Mouse (Mus musculus): ENCODE data around the gene Clcn7.
A peak's percentile ranks its signal among the peaks of the same experiment; 100 is the strongest.
"Not testable (repeated sequence)": the region's sequence is repeated elsewhere in the genome, so short reads cannot be mapped to it uniquely, and the experiment has no call there.

Gene Clcn7

GRCm38 (mm10) chr17:25133275-25133698 is at the start of gene Clcn7:
TSS of gene Clcn7 (plus strand) at chr17:25133391.
- peak; percentile 83 for DNase-seq (ENCODE audit: low read depth, low spot score)

- DNase-seq (ENCODE audit: low read depth, low spot score): no peak
Measured at GRCm38 (mm10) chr17:25083444-25083931, 49.7 kb upstream of the Clcn7 start, which contains the start of gene Tmem204. TSS of gene Tmem204 (minus strand) at chr17:25083591.

GRCm38 (mm10) chr17:25084835-25085385 is 48.3 kb upstream of the Clcn7 start:
- no peak for DNase-seq (ENCODE audit: low read depth, low spot score)

DNA sequence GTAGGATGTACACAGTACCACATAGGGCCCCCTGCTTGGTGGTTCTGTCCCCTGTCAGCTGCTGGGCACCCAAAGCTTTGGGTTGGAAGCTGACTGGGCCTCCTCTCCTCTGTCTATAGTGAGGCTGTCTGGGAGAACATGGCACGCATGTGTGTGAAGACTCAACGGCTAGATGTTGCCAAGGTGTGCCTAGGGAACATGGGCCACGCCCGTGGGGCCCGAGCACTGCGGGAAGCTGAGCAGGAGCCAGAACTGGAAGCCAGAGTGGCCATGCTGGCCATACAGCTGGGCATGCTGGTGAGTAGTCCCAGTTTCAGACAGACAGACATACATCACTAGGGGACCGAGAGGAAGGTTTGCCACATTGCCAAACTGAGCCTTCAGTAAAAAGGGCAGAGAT is 46.5 kb upstream of the Clcn7 start:
- DNase-seq (ENCODE audit: low read depth, low spot score): no peak

DNA sequence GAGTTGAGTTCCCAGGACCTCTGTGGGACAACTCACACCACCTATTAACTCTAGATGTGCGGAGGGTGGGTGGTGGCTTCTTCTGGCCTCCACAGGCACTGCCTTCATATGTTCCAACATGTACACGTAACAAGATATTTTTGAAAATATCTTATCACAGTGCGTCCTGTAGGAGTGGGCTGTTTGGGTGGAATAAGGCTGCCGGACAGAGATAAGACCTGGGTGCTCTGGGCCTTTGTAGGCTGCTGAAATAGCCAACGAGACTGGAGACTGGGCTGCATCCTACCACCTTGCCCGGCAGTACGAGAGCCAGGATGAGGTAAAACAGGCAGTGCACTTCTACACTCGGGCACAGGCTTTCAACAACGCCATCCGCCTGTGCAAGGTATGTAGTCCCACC is 44.0 kb upstream of the Clcn7 start:
- DNase-seq (ENCODE audit: low read depth, low spot score): no peak

DNA sequence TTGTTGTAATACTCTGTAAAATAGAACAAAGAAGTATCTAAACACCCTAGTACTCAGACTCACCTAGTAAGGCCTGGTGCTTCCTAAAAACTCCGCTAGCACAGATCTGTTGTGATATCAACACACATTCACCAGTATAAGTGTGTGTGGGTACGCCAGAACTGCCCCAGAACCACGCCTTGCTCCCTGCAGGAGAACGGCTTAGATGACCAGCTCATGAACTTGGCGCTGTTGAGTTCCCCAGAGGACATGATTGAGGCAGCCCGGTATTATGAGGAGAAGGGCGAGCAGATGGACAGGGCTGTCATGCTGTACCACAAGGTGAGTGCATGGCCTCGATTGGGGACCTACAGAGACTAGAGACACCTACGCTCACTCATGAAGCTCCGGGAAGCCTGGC is 42.7 kb upstream of the Clcn7 start:
- no peak for DNase-seq (ENCODE audit: low read depth, low spot score)

DNA sequence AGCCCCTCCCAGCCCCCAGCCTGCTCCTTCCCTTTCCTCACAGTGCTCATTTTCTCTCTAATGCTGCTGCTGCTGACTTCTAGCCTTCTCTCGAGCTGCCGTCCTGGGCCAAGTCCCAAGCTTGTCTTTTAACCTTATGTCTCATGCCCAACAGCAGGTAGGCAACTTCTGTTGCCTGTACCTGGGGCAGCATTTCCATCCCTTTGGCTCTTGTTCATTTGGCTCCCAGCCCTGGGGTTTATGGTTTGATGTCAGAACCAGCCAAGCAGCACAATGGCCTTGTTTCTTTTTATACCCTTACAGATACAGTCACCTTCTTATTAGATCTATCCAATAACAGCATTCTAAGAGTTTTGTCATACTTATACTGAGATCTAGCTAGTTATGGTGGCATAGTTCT is 37.0 kb upstream of the Clcn7 start:
- DNase-seq (ENCODE audit: low read depth, low spot score): no peak

GRCm38 (mm10) chr17:25100052-25100451 is 33.1 kb upstream of the Clcn7 start:
- no peak for DNase-seq (ENCODE audit: low read depth, low spot score)

DNA sequence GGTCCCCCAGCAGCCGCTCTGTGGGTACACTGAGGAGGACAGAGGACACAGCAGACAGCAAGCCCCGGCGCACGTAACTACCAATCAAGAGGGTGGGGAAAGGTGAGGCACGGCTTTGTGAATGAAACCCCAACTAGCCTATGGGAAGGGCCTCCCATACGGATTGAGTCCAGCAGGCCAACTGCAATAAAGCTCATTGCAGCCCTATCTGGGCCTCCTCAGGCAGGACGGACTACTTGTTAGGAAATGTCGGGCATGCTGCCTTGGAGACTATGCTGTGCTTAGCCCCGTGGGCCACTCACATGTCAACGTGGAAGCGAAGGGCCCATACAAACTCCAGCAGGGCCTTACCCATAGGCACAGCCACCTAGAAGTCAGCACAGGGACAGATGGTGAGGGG is 31.9 kb upstream of the Clcn7 start:
- DNase-seq (ENCODE audit: low read depth, low spot score): no peak

DNA sequence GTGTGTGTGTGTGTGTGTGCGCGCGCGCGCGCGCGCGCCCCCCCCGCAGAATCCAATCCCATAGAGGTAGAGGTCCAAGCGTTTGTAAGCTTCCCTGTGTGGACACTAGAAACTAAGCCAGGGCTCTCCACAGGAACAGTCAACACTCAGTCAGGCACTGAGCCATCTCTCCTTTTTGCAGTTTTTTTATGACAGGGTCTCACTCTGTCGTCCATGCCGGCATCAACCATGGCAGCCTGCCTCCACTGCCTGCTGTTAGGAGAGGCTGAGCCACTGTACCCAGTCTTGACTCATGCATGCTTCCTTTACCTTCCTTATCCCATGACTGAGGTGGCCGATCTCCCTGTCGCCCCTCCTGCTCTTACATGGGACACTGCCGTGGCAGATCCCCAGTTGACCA is 25.4 kb upstream of the Clcn7 start:
- no peak for DNase-seq (ENCODE audit: low read depth, low spot score)

DNA sequence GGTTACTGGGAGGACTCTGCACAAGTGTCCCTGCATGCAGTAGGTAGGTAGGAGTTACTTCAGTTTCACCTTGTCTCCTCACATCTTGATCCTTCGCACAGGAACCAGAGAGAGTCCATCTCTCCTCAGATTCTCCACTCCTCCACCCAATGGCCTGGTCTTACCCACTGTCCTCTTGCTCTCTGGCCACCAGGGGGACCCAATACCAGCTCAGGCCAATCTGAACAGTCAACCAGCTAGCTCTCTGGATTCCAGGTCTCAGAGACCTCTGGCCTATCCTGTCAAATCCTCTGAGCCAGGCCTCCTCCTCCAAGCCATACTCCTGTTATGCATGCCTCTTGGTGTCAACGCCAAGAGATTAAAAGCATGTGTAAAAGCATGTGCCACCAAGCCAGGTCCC is 23.6 kb upstream of the Clcn7 start:
- DNase-seq (ENCODE audit: low read depth, low spot score): no peak

DNA sequence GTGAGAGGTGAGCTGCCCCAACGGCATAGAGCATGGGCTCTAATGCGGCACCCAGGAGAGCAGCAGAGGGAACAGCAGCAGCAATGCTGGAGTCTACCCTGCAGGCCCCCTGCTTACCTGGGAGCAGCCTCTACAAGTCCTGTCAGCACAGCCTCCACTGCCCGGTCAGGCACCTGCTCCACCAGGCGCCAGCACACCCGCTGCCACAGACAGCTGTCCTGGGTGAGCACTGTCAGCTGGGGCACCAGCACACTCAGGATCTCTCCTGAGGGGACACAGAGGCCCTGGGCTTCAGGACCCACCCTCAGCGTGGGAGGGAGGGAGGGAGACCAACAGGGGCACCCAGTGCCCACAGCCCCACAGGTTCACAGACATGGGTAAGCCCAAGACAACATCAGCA is 22.6 kb upstream of the Clcn7 start:
- no peak for DNase-seq (ENCODE audit: low read depth, low spot score)

- DNase-seq (ENCODE audit: low read depth, low spot score): no peak
Measured at GRCm38 (mm10) chr17:25111220-25111619, 22.0 kb upstream of the Clcn7 start.

GRCm38 (mm10) chr17:25111739-25112422 is 21.3 kb upstream of the Clcn7 start:
- DNase-seq (ENCODE audit: low read depth, low spot score): peak; percentile 68

DNA sequence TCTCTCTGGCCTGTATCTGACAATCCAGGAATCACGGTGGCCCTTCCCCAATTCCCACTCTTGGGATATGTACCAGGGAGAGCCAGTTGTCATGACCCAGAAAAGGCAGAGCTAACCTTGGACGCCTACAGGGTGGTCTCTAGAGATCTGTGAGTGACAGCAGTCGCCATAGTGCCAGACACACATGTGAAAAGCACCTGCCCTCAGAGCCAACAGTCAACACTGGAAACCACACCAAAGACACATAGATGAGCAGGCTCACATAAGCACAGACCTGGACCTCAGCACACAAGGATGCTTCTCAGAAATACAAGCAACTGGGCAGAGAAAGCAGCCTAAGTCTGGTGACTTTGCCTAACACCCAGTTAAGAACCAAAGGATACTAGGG is 20.8 kb upstream of the Clcn7 start:
- DNase-seq (ENCODE audit: low read depth, low spot score): no peak

DNA sequence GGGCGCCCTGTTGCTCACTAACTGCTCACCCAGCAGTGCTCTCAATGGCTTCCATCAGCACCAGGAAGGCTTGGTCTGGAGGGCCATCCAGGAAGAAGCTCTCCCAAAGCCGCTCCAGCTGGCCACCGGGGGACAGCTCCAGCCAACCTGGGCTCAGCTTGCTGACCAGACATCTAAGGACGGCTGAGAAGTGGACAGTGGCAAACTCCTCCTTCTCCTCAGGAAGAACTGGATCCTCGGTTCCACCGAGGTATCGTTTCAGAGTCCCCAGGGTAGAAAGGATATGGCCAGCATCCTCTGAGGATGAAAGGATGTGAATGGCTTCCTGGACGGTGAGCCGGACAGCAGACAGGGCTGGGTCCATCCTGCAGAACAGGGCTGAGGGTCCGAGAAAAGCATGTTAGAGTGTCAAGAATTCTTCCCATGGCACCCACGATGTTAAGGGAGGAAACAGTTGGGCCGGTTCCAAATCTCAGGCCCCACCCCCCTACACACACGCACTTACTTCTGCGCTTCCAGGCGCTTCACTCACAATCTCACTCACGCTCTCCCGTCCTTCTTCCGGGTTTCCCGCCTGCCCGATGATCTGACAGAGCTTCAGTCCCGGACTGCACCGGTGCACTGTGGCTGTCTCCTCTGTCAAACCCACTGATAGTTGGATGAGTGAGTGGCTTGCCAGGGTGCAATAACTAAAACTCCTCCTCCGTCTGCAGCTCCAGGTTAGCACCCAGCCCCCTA is 18.1 kb upstream of the Clcn7 start:
- peak; percentile 15 for DNase-seq (ENCODE audit: low read depth, low spot score)

DNA sequence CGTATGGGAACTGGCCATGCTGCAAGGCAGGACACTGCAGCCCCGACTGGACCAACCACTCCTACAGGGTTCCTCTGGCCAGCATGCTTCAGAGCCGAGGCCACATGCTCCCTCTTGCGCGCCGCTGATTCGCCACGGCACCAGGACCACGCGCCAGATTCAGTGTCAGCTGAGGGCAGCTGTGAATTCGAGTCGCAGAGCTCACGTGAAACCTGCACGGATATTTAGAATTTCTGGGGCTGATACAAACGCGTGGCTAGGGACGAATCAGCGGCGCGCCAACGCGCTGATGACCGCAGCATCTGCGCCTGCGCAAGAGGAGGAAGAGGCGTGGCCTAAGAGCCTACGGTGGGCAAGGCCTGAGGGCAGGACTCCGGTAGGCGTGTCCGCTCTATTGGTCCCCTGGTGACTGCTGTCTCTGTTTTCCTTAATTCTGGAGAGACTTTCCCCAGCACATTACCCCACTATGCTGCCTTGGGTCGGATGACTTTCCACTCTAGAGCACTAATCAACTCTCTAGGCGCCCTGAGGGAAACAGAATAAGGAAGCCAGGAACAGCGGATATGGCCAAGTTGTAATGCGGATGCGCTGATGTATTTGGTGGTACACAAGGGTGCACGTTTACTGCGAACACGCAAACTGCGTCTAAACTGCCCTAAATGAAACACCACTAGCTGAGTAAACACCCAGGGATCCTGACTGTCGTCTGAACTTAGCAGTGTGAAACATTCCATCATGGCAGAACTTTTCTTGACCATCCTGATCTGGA is 17.3 kb upstream of the Clcn7 start, which contains the start of gene Telo2:
TSS of gene Telo2 (minus strand) at position 304 of the 769 bp plus-strand sequence.
- peak; percentile 86 for DNase-seq (ENCODE audit: low read depth, low spot score)

GRCm38 (mm10) chr17:25117263-25117662 is 15.9 kb upstream of the Clcn7 start:
- DNase-seq (ENCODE audit: low read depth, low spot score): peak; percentile 15

DNA sequence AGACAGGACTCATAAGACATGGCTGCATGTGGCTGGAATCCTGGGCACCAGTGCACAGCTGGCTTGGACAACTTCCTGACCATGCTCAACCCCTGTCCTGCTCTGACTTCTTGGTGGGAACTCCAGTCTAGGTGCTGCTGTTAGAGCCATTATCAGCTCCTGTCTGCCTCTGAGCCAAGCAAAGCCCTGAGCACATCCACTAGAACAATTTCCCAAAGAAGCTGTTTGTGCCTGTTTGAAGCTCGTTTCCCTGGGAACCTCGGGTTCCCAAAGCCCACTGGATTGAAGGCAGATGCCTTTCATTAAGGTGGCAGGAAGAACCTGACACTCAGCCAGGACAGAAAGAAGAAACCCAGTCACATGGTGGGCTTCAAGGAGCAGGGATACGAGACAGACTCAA is 12.8 kb upstream of the Clcn7 start, which contains the start of gene Ptx4:
TSS of gene Ptx4 (plus strand) at position 355 of the 400 bp plus-strand sequence.
- DNase-seq (ENCODE audit: low read depth, low spot score): no peak

- DNase-seq (ENCODE audit: low read depth, low spot score): no peak
Measured at GRCm38 (mm10) chr17:25123979-25124378, 9.2 kb upstream of the Clcn7 start.

- not testable (repeated sequence) for DNase-seq (ENCODE audit: low read depth, low spot score)
Measured at GRCm38 (mm10) chr17:25125442-25126060, 7.6 kb upstream of the Clcn7 start.

Data from telencephalon, adult 2 months (tissue).